Mouse (Mus musculus): ENCODE results near the gene Prss12.
"Not testable (repeated sequence)": the region's sequence is repeated elsewhere in the genome, so short reads cannot be mapped to it uniquely, and the experiment has no call there.

DNA sequence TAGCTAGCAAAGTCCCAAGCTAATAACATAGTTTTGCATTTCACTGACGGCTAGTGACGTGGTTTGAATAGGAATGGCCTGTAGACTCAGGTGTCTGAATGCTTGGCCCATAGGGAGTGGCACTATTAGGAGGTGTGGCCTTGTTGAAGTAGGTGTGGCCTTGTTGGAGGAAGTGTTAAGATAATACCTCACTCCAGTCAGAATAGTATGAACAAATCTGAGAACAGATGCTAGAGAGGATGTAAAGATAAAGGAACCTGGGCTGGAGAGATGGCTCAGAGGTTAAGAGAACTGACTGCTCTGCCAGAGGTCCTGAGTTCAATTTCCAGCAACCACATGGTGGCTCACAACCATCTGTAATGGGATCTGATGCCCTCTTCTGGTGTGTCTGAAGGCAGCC is 55.1 kb downstream of the Prss12 start:
- not testable (repeated sequence) for TF ChIP-seq CTCF (IDR thresholded peaks at IDR 0.05; ENCODE audit: borderline replicate concordance, insufficient read depth, low read length); POLR2A (IDR thresholded peaks at IDR 0.05; ENCODE audit: low read depth, low read length)
